Mouse (Mus musculus) stomach, postnatal 0 days (tissue): ENCODE measurements around the gene Trip4. TPM values are rescaled to one million over a fixed set of nuclear protein-coding genes. Genes with fewer than 3 reads are reported as not detected.

Experiments
- ATAC-seq: fragments of 200-750 bp; cut with Nextera tagmentation; 2 replicates; pipeline ENCODE4 v1.8.0; 2017; ENCODE audit not compliant: low FRiP score, low TSS enrichment
- DNase-seq: peaks from one replicate; pipeline ENCODE4 v3.0.0-alpha.2; 2016; ENCODE audit warnings: low spot score
- H3K27ac ChIP-seq: fragments of 300-500 bp; sonication (generic); replicated peaks from 2 replicates; pipeline ENCODE4 v1.5.1; 2014; ENCODE audit warnings: mild to moderate bottlenecking, control low read depth
- H3K27me3 ChIP-seq: fragments of 300-500 bp; sonication (generic); 2 replicates; pipeline ENCODE4 v1.6.1; 2014; ENCODE audit warnings: low read length; ENCODE audit not compliant: control insufficient read depth, insufficient read depth
- H3K36me3 ChIP-seq: fragments of 300-500 bp; sonication (generic); 2 replicates; pipeline ENCODE4 v1.6.1; 2014; ENCODE audit warnings: low read length, mixed read lengths; ENCODE audit not compliant: control insufficient read depth, insufficient read depth
- H3K4me1 ChIP-seq: fragments of 300-500 bp; sonication (generic); replicated peaks from 2 replicates; pipeline ENCODE4 v1.6.1; 2014; ENCODE audit warnings: antibody characterized with exemption; ENCODE audit not compliant: control insufficient read depth, insufficient read depth
- H3K4me2 ChIP-seq: fragments of 300-500 bp; sonication (generic); replicated peaks from 2 replicates; pipeline ENCODE4 v1.6.1; 2014; ENCODE audit warnings: low read depth, mild to moderate bottlenecking, control low read depth, moderate library complexity
- H3K4me3 ChIP-seq: fragments of 300-500 bp; sonication (generic); 2 replicates; pipeline ENCODE4 v1.5.1; 2014; ENCODE audit warnings: low read depth, low read length, control low read depth
- H3K9ac ChIP-seq: fragments of 300-500 bp; sonication (generic); 2 replicates; pipeline ENCODE4 v1.6.1; 2014; ENCODE audit warnings: mild to moderate bottlenecking, low read length, control low read depth, mixed read lengths
- H3K9me3 ChIP-seq: fragments of 300-500 bp; sonication (generic); 2 replicates; pipeline ENCODE4 v1.6.1; 2016; ENCODE audit warnings: low read length; ENCODE audit not compliant: control insufficient read depth
- CTCF ChIP-seq: IDR thresholded peaks from 2 replicates; pipeline ENCODE4 v1.5.1; 2016; ENCODE audit warnings: antibody characterized with exemption, low read depth, mild to moderate bottlenecking, moderate library complexity
- EP300 ChIP-seq: optimal IDR thresholded peaks from 2 replicates; pipeline ENCODE3; 2016; ENCODE audit warnings: antibody characterized with exemption
- WGBS: fragments of 180-500 bp; shearing (Covaris S2); extraction: QIAGEN DNeasy Blood & Tissue Kit; methylation state at CpG from one replicate; pipeline ENCODE4 v1.1.7; 2014; 5-methylcytosine and 5-hydroxymethylcytosine counted together
- polyA plus RNA-seq: library from polyadenylated mRNA; unstranded; fragments of >200 nt; fragmentation: Nextera tagmentation; extraction: Ambion mirVana; gene quantifications from 2 replicates; pipeline ENCODE4 v1.2.1, GENCODE M21; 2015

The Trip4 gene
- polyA plus RNA-seq, 1 experiment from 2014 or later: 16.8 TPM

GRCm38 (mm10) chr9:65844421-65845165, 64.0 kb downstream of the Trip4 start:
- DNase-seq (no peak), ATAC-seq (no peak)
- H3K9me3 ChIP-seq: no peaks in the 10 kb centered on the region
- no peak overlapping the region; the same call in 1 of the 2 replicates for H3K27ac ChIP-seq
- H3K27me3 ChIP-seq: no peaks in the 10 kb centered on the region
- WGBS: 59% methylated on average over 7 of the region's 7 CpGs
- no peak overlapping the region for H3K9ac ChIP-seq
- H3K4me2 ChIP-seq: no peak overlapping the region
- no peaks in the 10 kb centered on the region for H3K4me1 ChIP-seq
- TF ChIP-seq CTCF: no peak
- TF ChIP-seq EP300: no peak
- H3K4me3 ChIP-seq: no peak overlapping the region
- H3K36me3 ChIP-seq: peaks cover 4% of the 10 kb centered on the region; the same call in 1 of the 2 replicates

GRCm38 (mm10) chr9:65839841-65840240, 68.8 kb downstream of the Trip4 start:
- DNase-seq: no peak
- no peaks in the 10 kb centered on the region for H3K9me3 ChIP-seq
- no peaks in the 10 kb centered on the region for H3K4me1 ChIP-seq
- H3K27me3 ChIP-seq: no peaks in the 10 kb centered on the region
- H3K9ac ChIP-seq: no peak overlapping the region
- no peak overlapping the region for H3K27ac ChIP-seq
- no peak for ATAC-seq
- H3K36me3 ChIP-seq: peaks cover 4% of the 10 kb centered on the region; the same call in 1 of the 2 replicates
- H3K4me3 ChIP-seq: no peak overlapping the region
- WGBS: 100% methylated on average over 1 of the region's 1 CpGs
- TF ChIP-seq CTCF: no peak
- TF ChIP-seq EP300: no peak
- H3K4me2 ChIP-seq: no peak overlapping the region

GRCm38 (mm10) chr9:65836916-65837315, 71.7 kb downstream of the Trip4 start:
- no peak for TF ChIP-seq CTCF
- TF ChIP-seq EP300: no peak
- H3K27me3 ChIP-seq: no peaks in the 10 kb centered on the region
- H3K4me2 ChIP-seq: no peak overlapping the region
- no peaks in the 10 kb centered on the region for H3K9me3 ChIP-seq
- DNase-seq: no peak
- peaks cover 4% of the 10 kb centered on the region; the same call in 1 of the 2 replicates for H3K36me3 ChIP-seq
- H3K27ac ChIP-seq: no peak overlapping the region
- H3K9ac ChIP-seq: no peak overlapping the region
- ATAC-seq: no peak
- no peaks in the 10 kb centered on the region for H3K4me1 ChIP-seq
- H3K4me3 ChIP-seq: no peak overlapping the region

GRCm38 (mm10) chr9:65834628-65835354, 73.8 kb downstream of the Trip4 start:
- ATAC-seq (no peak), DNase-seq (no peak)
- WGBS: 81% methylated on average over 10 of the region's 10 CpGs
- TF ChIP-seq EP300 (no peak), CTCF (no peak)
- Histone ChIP-seq H3K36me3 (no peaks in the 10 kb centered on the region), H3K9me3 (no peaks in the 10 kb centered on the region), H3K9ac (no peak overlapping the region), H3K27me3 (no peaks in the 10 kb centered on the region), H3K4me2 (no peak overlapping the region), H3K27ac (no peak overlapping the region), H3K4me3 (no peak overlapping the region), H3K4me1 (no peaks in the 10 kb centered on the region)

- Histone ChIP-seq H3K36me3 (no peaks in the 10 kb centered on the region), H3K4me2 (no peak overlapping the region), H3K4me1 (no peaks in the 10 kb centered on the region), H3K27me3 (no peaks in the 10 kb centered on the region), H3K9me3 (no peaks in the 10 kb centered on the region), H3K4me3 (no peak overlapping the region), H3K9ac (no peak overlapping the region), H3K27ac (no peak overlapping the region)
- TF ChIP-seq CTCF (no peak), EP300 (no peak)
- ATAC-seq (no peak), DNase-seq (no peak)
These were observed 75.0 kb downstream of the Trip4 start for GRCm38 (mm10) chr9:65833640-65834039.

- no peaks in the 10 kb centered on the region for H3K4me1 ChIP-seq
- 85% methylated on average over 2 of the region's 2 CpGs for WGBS
- no peak overlapping the region for H3K9ac ChIP-seq
These were observed 75.4 kb downstream of the Trip4 start for GRCm38 (mm10) chr9:65833230-65833629.

More at GRCm38 (mm10) chr9:65833230-65833629, 75.4 kb downstream of the Trip4 start:
- no peak overlapping the region for H3K4me3 ChIP-seq
- DNase-seq (no peak), ATAC-seq (no peak)
- no peak overlapping the region for H3K4me2 ChIP-seq
- no peaks in the 10 kb centered on the region for H3K27me3 ChIP-seq
- H3K9me3 ChIP-seq: no peaks in the 10 kb centered on the region
- H3K27ac ChIP-seq: no peak overlapping the region
- TF ChIP-seq EP300 (no peak), CTCF (no peak)
- no peaks in the 10 kb centered on the region for H3K36me3 ChIP-seq
